Mouse (Mus musculus): ENCODE data around the gene Sh3gl1. TPM values are rescaled to one million over a fixed set of nuclear protein-coding genes. Genes with fewer than 3 reads are reported as not detected.

Sh3gl1 gene
- polyA plus RNA-seq, 1 experiment = not detected

DNA sequence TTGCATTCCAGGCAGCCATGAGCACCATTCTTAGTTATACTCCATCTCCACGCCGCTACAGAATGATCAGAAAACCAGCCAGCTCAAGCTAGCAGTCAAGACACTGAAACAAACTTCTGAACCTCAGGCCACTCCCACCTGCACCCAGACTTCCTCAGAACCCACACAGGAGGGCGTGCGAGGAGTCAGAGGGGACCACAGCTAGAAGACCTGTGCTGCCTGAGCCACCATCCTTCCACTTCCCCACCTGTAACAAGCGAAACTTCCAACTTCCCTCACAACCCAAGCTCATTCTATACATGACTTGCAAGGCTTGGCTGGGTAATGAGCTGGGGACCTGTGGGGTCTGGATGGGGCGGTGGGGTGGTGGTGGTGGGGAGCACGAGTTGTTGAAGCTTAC is 3.6 kb downstream of the Sh3gl1 start:
- TF ChIP-seq CTCF (IDR thresholded peaks at IDR 0.05; ENCODE audit: insufficient read depth, low read depth, low read length) (no peak), POLR2A (IDR thresholded peaks at IDR 0.05; ENCODE audit: insufficient read depth, low read depth, low read length) (no peak)
- 70% methylated on average over 7 of the region's 7 CpGs for WGBS
- peaks cover 37% of the 10 kb centered on the region for H3K4me1 ChIP-seq (ENCODE audit: control insufficient read depth, insufficient read depth, low read length)
- no peak overlapping the region for H3K4me3 ChIP-seq (ENCODE audit: insufficient read depth, low read depth, low read length)
- no peak overlapping the region for H3K27ac ChIP-seq (ENCODE audit: insufficient read depth, low read depth, low read length)

DNA sequence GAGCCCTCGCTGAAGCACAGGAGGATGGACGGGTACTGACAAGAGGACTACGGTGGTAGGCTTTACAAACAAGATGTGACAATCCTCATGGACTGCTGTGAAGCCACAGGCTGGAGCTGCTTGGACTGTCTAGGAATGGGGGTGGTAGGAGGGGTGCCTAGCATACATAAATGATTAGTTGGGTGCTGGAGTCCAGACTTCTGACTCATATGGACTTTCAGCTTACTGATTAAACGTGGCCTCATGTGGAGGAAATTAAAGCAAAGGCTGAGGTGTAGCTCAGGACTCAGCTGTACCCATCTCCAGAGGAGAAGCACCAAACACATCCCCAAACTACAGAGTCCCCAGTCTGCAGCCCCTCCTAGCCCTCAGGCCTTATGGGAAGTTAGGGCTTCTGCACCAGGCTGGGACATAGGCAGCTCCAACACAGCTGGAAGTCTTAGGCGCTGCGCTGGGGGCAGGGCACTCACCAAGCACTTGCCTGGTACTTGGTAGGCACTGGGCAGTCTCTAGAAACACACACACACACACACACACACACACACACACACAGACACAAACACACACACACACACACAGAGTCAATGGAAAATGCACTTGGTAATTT is 4.2 kb downstream of the Sh3gl1 start:
- H3K27ac ChIP-seq (ENCODE audit: insufficient read depth, low read depth, low read length) = no peak overlapping the region
- TF ChIP-seq CTCF (IDR thresholded peaks at IDR 0.05; ENCODE audit: insufficient read depth, low read depth, low read length) = no peak
- TF ChIP-seq POLR2A (IDR thresholded peaks at IDR 0.05; ENCODE audit: insufficient read depth, low read depth, low read length) = no peak
- WGBS = 73% methylated on average over 6 of the region's 6 CpGs
- peaks cover 40% of the 10 kb centered on the region for H3K4me1 ChIP-seq (ENCODE audit: control insufficient read depth, insufficient read depth, low read length)
- no peak overlapping the region for H3K4me3 ChIP-seq (ENCODE audit: insufficient read depth, low read depth, low read length)

DNA sequence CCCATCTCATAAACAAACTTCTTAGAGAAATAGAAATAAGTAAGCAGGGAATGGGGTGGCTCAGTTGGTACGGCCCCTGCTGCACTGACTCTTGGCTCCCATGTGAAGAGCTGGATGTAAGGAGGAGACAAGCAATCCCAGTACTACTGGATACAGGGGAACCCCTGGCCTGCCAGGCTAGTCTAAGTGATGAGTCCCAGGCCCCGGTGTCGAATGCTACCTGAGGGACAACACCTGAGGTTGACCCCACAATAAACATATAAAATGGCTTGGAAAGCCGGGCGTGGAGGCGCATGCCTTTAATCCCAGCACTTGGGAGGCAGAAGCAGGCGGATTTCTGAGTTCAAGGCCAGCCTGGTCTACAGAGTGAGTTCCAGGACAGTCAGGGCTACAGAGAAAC is 5.0 kb downstream of the Sh3gl1 start:
- H3K27ac ChIP-seq (ENCODE audit: insufficient read depth, low read depth, low read length) = no peak overlapping the region
- TF ChIP-seq POLR2A (IDR thresholded peaks at IDR 0.05; ENCODE audit: insufficient read depth, low read depth, low read length) (no peak), CTCF (IDR thresholded peaks at IDR 0.05; ENCODE audit: insufficient read depth, low read depth, low read length) (no peak)
- H3K4me1 ChIP-seq (ENCODE audit: control insufficient read depth, insufficient read depth, low read length) = peaks cover 37% of the 10 kb centered on the region
- no peak overlapping the region for H3K4me3 ChIP-seq (ENCODE audit: insufficient read depth, low read depth, low read length)
- 95% methylated on average over 7 of the region's 7 CpGs for WGBS

DNA sequence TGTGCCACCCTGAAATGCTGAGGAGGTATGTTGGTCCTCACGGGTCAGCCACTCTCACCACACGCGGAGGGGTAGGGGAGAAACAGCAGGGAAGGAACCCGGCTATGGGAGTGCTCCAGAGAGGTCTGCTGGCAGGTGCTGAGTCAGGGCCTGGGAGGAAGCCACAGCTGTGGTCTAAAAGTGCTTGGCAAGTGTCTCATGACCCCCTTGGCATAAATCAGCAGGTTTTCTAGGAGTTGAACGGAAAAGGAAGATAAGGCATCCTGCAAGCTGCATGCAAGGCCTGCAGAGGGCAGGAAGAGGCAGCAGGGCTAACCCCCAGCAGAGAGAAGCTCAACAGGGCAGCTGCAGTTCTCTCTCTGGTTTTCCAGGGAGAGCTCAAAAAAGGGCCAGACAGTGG is 5.5 kb downstream of the Sh3gl1 start:
- Histone ChIP-seq H3K4me1 (ENCODE audit: control insufficient read depth, insufficient read depth, low read length) (peaks cover 37% of the 10 kb centered on the region), H3K4me3 (ENCODE audit: insufficient read depth, low read depth, low read length) (no peak overlapping the region), H3K27ac (ENCODE audit: insufficient read depth, low read depth, low read length) (no peak overlapping the region)
- TF ChIP-seq POLR2A (IDR thresholded peaks at IDR 0.05; ENCODE audit: insufficient read depth, low read depth, low read length) = no peak
- no peak for TF ChIP-seq CTCF (IDR thresholded peaks at IDR 0.05; ENCODE audit: insufficient read depth, low read depth, low read length)
- WGBS = 63% methylated on average over 5 of the region's 5 CpGs

DNA sequence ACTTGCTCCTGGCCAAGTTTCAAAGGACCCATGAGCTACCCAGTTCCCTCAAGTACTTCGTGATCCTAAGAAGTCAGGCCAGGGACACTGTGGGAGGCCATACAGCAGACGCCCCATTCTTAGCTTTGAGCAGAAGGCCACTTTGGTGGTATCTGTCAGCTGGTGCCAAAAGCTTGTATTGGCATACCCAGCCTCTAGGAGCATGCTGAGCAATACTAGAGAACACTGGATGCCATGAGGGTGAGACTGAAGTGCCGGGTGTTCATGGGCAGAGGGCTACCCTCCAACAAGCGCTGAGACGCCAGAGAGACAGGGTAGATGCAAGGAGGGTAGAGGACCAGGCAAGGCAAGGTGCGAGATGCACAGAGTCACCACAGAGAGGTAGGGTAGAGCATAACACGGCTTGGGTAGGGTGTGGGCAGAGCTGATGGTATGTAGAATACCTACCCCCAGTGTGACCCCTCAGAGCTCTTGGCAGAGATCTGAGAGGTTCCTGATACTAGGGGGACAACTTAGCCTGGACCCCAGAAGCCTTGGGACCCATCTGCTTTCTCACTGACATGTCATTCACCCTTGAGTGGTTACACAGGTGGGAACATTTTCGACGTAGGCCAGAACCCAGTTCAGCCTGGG is 6.1 kb downstream of the Sh3gl1 start:
- Histone ChIP-seq H3K27ac (ENCODE audit: insufficient read depth, low read depth, low read length) (no peak overlapping the region), H3K4me1 (ENCODE audit: control insufficient read depth, insufficient read depth, low read length) (peaks cover 37% of the 10 kb centered on the region), H3K4me3 (ENCODE audit: insufficient read depth, low read depth, low read length) (no peak overlapping the region)
- 78% methylated on average over 9 of the region's 9 CpGs for WGBS
- TF ChIP-seq CTCF (IDR thresholded peaks at IDR 0.05; ENCODE audit: insufficient read depth, low read depth, low read length) (no peak), POLR2A (IDR thresholded peaks at IDR 0.05; ENCODE audit: insufficient read depth, low read depth, low read length) (no peak)

DNA sequence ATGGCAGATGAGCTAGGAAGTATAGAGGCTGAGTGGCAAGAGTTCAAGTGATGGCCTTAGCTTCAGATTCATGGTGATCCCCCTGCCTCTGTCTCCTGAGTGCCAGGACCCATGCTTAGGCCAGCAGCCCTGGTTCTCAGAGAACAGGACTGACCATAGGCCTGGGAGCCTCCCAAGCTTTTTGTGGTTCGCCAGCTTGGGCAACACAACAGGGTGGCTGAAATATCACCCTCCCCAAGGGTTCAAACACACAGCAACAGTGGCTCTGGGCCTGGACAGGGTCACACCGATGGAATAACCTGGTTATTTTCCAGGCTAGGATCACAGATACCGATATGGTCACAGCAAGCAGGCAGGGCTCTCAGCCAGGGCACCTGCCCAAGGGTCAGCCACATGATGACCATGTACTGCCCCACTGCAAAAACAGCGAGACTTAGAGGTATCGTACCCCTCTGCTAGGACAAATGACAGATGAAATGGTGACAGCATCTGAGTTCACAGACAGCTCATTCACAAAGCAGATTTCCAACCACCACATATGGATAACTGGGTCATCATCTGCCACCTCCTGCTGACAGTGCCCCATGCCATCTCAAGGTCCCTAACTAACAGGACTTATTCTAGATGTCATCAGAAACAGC is 8.5 kb downstream of the Sh3gl1 start:
- no peak overlapping the region for H3K27ac ChIP-seq (ENCODE audit: insufficient read depth, low read depth, low read length)
- no peak for TF ChIP-seq POLR2A (IDR thresholded peaks at IDR 0.05; ENCODE audit: insufficient read depth, low read depth, low read length)
- TF ChIP-seq CTCF (IDR thresholded peaks at IDR 0.05; ENCODE audit: insufficient read depth, low read depth, low read length) = no peak
- WGBS = 78% methylated on average over 5 of the region's 5 CpGs
- H3K4me1 ChIP-seq (ENCODE audit: control insufficient read depth, insufficient read depth, low read length) = peaks cover 29% of the 10 kb centered on the region
- no peak overlapping the region for H3K4me3 ChIP-seq (ENCODE audit: insufficient read depth, low read depth, low read length)

DNA sequence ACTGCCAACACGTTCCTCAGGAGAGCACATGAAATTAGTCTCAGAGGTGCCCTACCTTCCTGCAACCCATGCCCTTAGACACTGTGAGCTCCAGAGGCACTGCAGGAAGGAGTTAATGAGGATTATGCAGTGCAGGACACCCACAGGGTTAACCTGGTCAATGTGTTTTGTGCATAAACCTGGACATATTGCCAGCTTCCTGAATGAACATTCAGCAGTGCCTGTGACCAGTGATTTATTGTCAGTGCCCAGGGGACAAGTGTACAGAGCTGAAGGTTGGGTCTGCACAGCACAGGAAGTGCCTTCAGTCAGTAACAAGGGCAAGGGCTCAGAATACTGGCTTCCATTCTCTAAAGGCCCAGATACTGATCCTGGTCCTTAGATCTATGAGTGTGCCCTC is 9.6 kb downstream of the Sh3gl1 start:
- no peak overlapping the region for H3K4me3 ChIP-seq (ENCODE audit: insufficient read depth, low read depth, low read length)
- TF ChIP-seq CTCF (IDR thresholded peaks at IDR 0.05; ENCODE audit: insufficient read depth, low read depth, low read length) (no peak), POLR2A (IDR thresholded peaks at IDR 0.05; ENCODE audit: insufficient read depth, low read depth, low read length) (no peak)
- H3K27ac ChIP-seq (ENCODE audit: insufficient read depth, low read depth, low read length) = no peak overlapping the region
- WGBS = 83% methylated on average over 1 of the region's 1 CpGs
- peaks cover 33% of the 10 kb centered on the region for H3K4me1 ChIP-seq (ENCODE audit: control insufficient read depth, insufficient read depth, low read length)

DNA sequence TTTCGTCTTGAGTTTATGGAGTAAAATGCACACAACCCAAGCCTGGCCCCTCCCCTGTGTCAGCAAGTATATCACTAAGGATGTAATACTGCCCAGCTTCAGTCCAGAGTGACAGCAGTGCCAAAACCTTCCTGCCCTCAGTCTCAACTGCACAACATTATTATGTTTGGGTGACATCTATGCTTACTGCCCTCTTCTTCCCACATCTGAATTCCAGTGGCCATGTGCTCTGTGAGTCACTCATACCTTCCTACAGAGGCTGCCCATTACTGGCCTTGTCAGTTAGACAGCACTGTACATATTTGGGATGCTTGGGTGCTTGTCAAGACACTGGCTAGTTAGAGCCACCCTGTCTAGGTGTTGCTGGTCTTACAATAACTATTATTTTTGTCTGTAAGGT is 10.1 kb downstream of the Sh3gl1 start:
- 96% methylated on average over 1 of the region's 1 CpGs for WGBS
- Histone ChIP-seq H3K4me3 (ENCODE audit: insufficient read depth, low read depth, low read length) (no peak overlapping the region), H3K4me1 (ENCODE audit: control insufficient read depth, insufficient read depth, low read length) (peaks cover 39% of the 10 kb centered on the region), H3K27ac (ENCODE audit: insufficient read depth, low read depth, low read length) (no peak overlapping the region)
- TF ChIP-seq POLR2A (IDR thresholded peaks at IDR 0.05; ENCODE audit: insufficient read depth, low read depth, low read length) = no peak
- no peak for TF ChIP-seq CTCF (IDR thresholded peaks at IDR 0.05; ENCODE audit: insufficient read depth, low read depth, low read length)

DNA sequence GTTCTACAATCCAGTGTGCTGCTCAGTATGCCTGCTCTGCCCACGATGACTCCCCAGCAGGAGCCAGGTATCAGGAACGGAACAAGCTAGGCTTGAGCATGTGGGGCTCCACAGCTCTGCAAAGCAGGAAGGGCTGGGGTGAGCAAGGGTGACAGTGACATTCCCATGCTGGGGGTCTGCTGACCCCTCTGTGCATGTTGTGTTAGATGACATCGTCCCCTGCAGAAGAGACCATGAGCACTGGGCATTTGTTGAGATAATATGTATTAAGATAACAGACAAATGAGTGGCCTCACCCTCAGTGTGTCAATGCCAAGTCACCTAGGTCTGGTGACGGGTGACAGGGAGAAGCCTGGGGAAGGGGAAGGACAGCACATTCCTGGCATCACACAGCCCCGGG is 11.5 kb downstream of the Sh3gl1 start:
- WGBS = 81% methylated on average over 5 of the region's 5 CpGs
- TF ChIP-seq CTCF (IDR thresholded peaks at IDR 0.05; ENCODE audit: insufficient read depth, low read depth, low read length) (no peak), POLR2A (IDR thresholded peaks at IDR 0.05; ENCODE audit: insufficient read depth, low read depth, low read length) (no peak)
- Histone ChIP-seq H3K4me3 (ENCODE audit: insufficient read depth, low read depth, low read length) (no peak overlapping the region), H3K27ac (ENCODE audit: insufficient read depth, low read depth, low read length) (no peak overlapping the region), H3K4me1 (ENCODE audit: control insufficient read depth, insufficient read depth, low read length) (peaks cover 39% of the 10 kb centered on the region)
